Mouse (Mus musculus): Measurements from ENCODE around the gene Prrt4.

- TF ChIP-seq CTCF (IDR thresholded peaks at IDR 0.05; ENCODE audit: low read depth) (peak; percentile 39), EP300 (optimal IDR thresholded peaks at IDR 0.05) (no peak)
Measured at GRCm38 (mm10) chr6:29211806-29212492, 32.6 kb upstream of the Prrt4 start.

Data from stomach, postnatal 0 days (tissue).